Comparison of ENCODE assay signal across 9 mouse cellular contexts in the genomic region with DNA sequence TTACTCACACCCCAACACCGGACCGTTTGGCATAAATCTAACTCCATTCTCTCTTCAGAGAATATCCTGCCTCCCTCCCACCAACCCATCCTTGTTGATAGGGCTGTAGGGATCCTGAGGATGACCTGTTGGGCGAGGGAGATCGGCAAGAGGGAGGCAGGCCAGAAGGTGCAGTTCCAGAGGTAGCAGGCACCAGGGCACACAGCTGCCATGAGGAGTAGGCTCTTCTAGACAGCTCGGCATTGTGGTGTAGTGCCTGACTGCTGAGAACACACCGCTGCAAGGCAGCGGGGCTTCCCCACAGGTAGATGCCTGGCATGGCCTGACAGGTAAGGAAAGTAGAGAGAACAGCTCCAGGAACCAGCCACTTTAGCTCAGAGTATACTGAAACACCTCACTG. TPM values are rescaled to one million over a fixed set of nuclear protein-coding genes. Genes with fewer than 3 reads are reported as not detected.
A peak's percentile ranks its signal among the peaks of the same experiment; 100 is the strongest.
DNase-seq lines count a peak whose midpoint lies in the region; ATAC-seq and TF ChIP-seq lines count a peak whose summit lies in the region.
"Had no signal": no experiment of that assay in that cellular context is flagged by ENCODE, and none has a peak within 500 bp of the region (broad histone marks: within the 10 kb centered on the region; RNA-seq: fewer than 3 reads in every experiment).

No protein-coding gene starts in this region.

- TF ChIP-seq EP300 in heart, adult 2 months (IDR thresholded peaks at IDR 0.05; ENCODE audit: insufficient read depth, low read depth, low read length), result no peak

- peaks cover 21% of the 10 kb centered on the region for H3K27me3 ChIP-seq in heart, embryonic 11.5 days (ENCODE audit: control insufficient read depth, insufficient read depth, low read length)
- no peaks in the 10 kb centered on the region for H3K27me3 ChIP-seq in heart, adult 2 months (ENCODE audit: control insufficient read depth, insufficient read depth, low read length)
- no peaks in the 10 kb centered on the region for H3K27me3 ChIP-seq in E14TG2a.4 (ENCODE audit: insufficient read depth, low read length)
- H3K27me3 ChIP-seq in forebrain, embryonic 14.5 days (replicated peaks; ENCODE audit: control insufficient read depth, insufficient read depth, low read length), result no peaks in the 10 kb centered on the region
- peaks cover 29% of the 10 kb centered on the region for H3K27me3 ChIP-seq in limb, embryonic 13.5 days

- H3K4me3 ChIP-seq in heart, embryonic 11.5 days (ENCODE audit: low read depth, low read length), result no peak overlapping the region
- H3K4me3 ChIP-seq in heart, adult 2 months, result no peak overlapping the region
- H3K4me3 ChIP-seq in E14TG2a.4 (replicated peaks; ENCODE audit: low read length), result peak overlapping the region; percentile 71
- no peak overlapping the region for H3K4me3 ChIP-seq in forebrain, embryonic 14.5 days (ENCODE audit: low read depth, low read length)
- H3K4me3 ChIP-seq in limb, embryonic 13.5 days, result no peak overlapping the region
- no peak overlapping the region for H3K4me3 ChIP-seq in left cerebral cortex, adult 2 months

- ATAC-seq in heart, embryonic 11.5 days (replicated peaks; ENCODE audit: insufficient number of reproducible peaks, low FRiP score, low TSS enrichment), result no peak
- 0 out of 2 replicates have a peak, but pooled peaks have one; percentile 3 for ATAC-seq in forebrain, embryonic 14.5 days
- ATAC-seq in limb, embryonic 13.5 days (ENCODE audit: low FRiP score, low read depth), result no peak

- DNase-seq in heart, adult 2 months, result no peak
- DNase-seq in forebrain, embryonic 14.5 days (ENCODE audit: low spot score), result no peak
- DNase-seq in frontal cortex, postnatal 25 days (ENCODE audit: low spot score in 2 of 2), result no peak
- no peak for DNase-seq in left cerebral cortex, adult 2 months (ENCODE audit: extremely low spot score in 1 of 2, low spot score in 2 of 2)
- DNase-seq in frontal cortex, postnatal 10 days (ENCODE audit: low spot score in 2 of 2), result no peak

- no peaks in the 10 kb centered on the region for H3K9me3 ChIP-seq in heart, embryonic 11.5 days (replicated peaks; ENCODE audit: control insufficient read depth, low read length)
- H3K9me3 ChIP-seq in E14TG2a.4 (ENCODE audit: low read length), result no peaks in the 10 kb centered on the region
- no peaks in the 10 kb centered on the region for H3K9me3 ChIP-seq in forebrain, embryonic 14.5 days (replicated peaks; ENCODE audit: control insufficient read depth, low read length)
- no peaks in the 10 kb centered on the region for H3K9me3 ChIP-seq in limb, embryonic 13.5 days

- no peaks in the 10 kb centered on the region for H3K79me2 ChIP-seq in heart, adult 2 months (replicated peaks; ENCODE audit: control insufficient read depth, insufficient read depth, low read length)

- H3K4me2 ChIP-seq in heart, embryonic 11.5 days, result peak overlapping the region; percentile 30; the same call in 1 of the 2 replicates
- H3K4me2 ChIP-seq in forebrain, embryonic 14.5 days (ENCODE audit: low read length), result peak overlapping the region; percentile 9; the same call in 1 of the 2 replicates
- H3K4me2 ChIP-seq in limb, embryonic 13.5 days (replicated peaks), result peak overlapping the region; percentile 52

- H3K27ac ChIP-seq in heart, embryonic 11.5 days (ENCODE audit: low read depth, low read length), result no peak overlapping the region
- H3K27ac ChIP-seq in heart, adult 2 months, result no peak overlapping the region
- H3K27ac ChIP-seq in forebrain, embryonic 14.5 days (ENCODE audit: low read depth, low read length), result no peak overlapping the region
- H3K27ac ChIP-seq in limb, embryonic 13.5 days, result no peak overlapping the region
- H3K27ac ChIP-seq in left cerebral cortex, adult 2 months, result no peak overlapping the region

- no peak for TF ChIP-seq POLR2A in heart, adult 2 months (IDR thresholded peaks at IDR 0.05; ENCODE audit: insufficient read depth, low read depth, low read length)

- WGBS in heart, embryonic 11.5 days (ENCODE audit: insufficient replicate concordance), result 23% methylated on average over 7 of the region's 7 CpGs
- WGBS in heart, adult 2 months, result 45% methylated on average over 7 of the region's 7 CpGs
- WGBS in forebrain, embryonic 14.5 days, result 20% methylated on average over 7 of the region's 7 CpGs
- WGBS in limb, embryonic 13.5 days, result 24% methylated on average over 7 of the region's 7 CpGs

- no peak for TF ChIP-seq CTCF in heart, adult 2 months (IDR thresholded peaks at IDR 0.05)
- TF ChIP-seq CTCF in E14TG2a.4 (conservative IDR thresholded peaks at IDR 0.05; ENCODE audit: low read length), result no peak
- TF ChIP-seq CTCF in left cerebral cortex, adult 2 months (IDR thresholded peaks at IDR 0.05), result no peak

- no peak overlapping the region for H3K9ac ChIP-seq in heart, embryonic 11.5 days (ENCODE audit: low read depth, low read length)
- H3K9ac ChIP-seq in heart, adult 2 months (ENCODE audit: low read depth, low read length), result no peak overlapping the region
- H3K9ac ChIP-seq in forebrain, embryonic 14.5 days (ENCODE audit: low read length), result peak overlapping the region; percentile 9
- H3K9ac ChIP-seq in limb, embryonic 13.5 days, result no peak overlapping the region

- H3K36me3 ChIP-seq in heart, embryonic 11.5 days (ENCODE audit: control insufficient read depth, insufficient read depth, low read length), result no peaks in the 10 kb centered on the region
- H3K36me3 ChIP-seq in heart, adult 2 months (ENCODE audit: control insufficient read depth, insufficient read depth, low read length), result no peaks in the 10 kb centered on the region
- no peaks in the 10 kb centered on the region for H3K36me3 ChIP-seq in E14TG2a.4 (ENCODE audit: insufficient read depth, low read length)
- H3K36me3 ChIP-seq in forebrain, embryonic 14.5 days (ENCODE audit: control insufficient read depth, insufficient read depth, low read length), result no peaks in the 10 kb centered on the region
- H3K36me3 ChIP-seq in limb, embryonic 13.5 days, result no peaks in the 10 kb centered on the region

- intact Hi-C loops in heart, adult 2 months (cut with DNase I), result loop anchor here (1.0 to 5.0 kb wide), 4 partner anchors 79 to 197 kb away; no protein-coding TSS in a partner anchor
- intact Hi-C loops in left cerebral cortex, adult 2 months (cut with DNase I), result loop anchor here (1.0 to 2.0 kb wide), 4 partner anchors 51 to 197 kb away; no protein-coding TSS in a partner anchor

- H3K4me1 ChIP-seq in heart, embryonic 11.5 days (ENCODE audit: control insufficient read depth, insufficient read depth, low read length), result peaks cover 4% of the 10 kb centered on the region
- peaks cover 1% of the 10 kb centered on the region for H3K4me1 ChIP-seq in heart, adult 2 months (ENCODE audit: control insufficient read depth, insufficient read depth, low read length)
- H3K4me1 ChIP-seq in E14TG2a.4 (replicated peaks; ENCODE audit: low read depth, low read length), result peaks cover 70% of the 10 kb centered on the region
- peaks cover 20% of the 10 kb centered on the region; the same call in 1 of the 2 replicates for H3K4me1 ChIP-seq in forebrain, embryonic 14.5 days (ENCODE audit: control insufficient read depth, insufficient read depth, low read length)
- H3K4me1 ChIP-seq in limb, embryonic 13.5 days, result peaks cover 20% of the 10 kb centered on the region

RNA-seq across cellular contexts. Expression of gene Cdk18, which starts 18.3 kb away (rescaled TPM):
- polyA plus RNA-seq in heart, embryonic 11.5 days (2014; fragmentation: Nextera tagmentation; extraction: Ambion mirVana), result 4.2 and 4.4 TPM in 2 replicates
- total RNA-seq in heart, adult 2 months (2021), result 10 to 100 TPM; 14.0 to 15.8 TPM
- polyA plus RNA-seq in heart, adult 2 months (2012; rRNA removed), result 20.9 and 25.1 TPM in 2 replicates
- 0.31 and 0.69 TPM in 2 replicates for polyA plus RNA-seq in forebrain, embryonic 14.5 days (2014; fragmentation: Nextera tagmentation; extraction: Ambion mirVana)
- polyA plus RNA-seq in limb, embryonic 13.5 days (2015; fragmentation: Nextera tagmentation; extraction: Ambion mirVana), result 2.7 and 3.6 TPM in 2 replicates
- total RNA-seq in left cerebral cortex, adult 2 months (2021), result 10 to 100 TPM; 27.9 to 33.2 TPM

RNA-seq across cellular contexts. Expression of gene Lemd1, which starts 33.4 kb away (rescaled TPM):
- not detected in 2 replicates for polyA plus RNA-seq in heart, embryonic 11.5 days (2014; fragmentation: Nextera tagmentation; extraction: Ambion mirVana)
- not detected for total RNA-seq in heart, adult 2 months (2021)
- 0.20 TPM in 1 of 2 replicates, not detected in the other for polyA plus RNA-seq in heart, adult 2 months (2012; rRNA removed)
- polyA plus RNA-seq in forebrain, embryonic 14.5 days (2014; fragmentation: Nextera tagmentation; extraction: Ambion mirVana), result 15.5 and 18.7 TPM in 2 replicates
- 0.69 and 1.1 TPM in 2 replicates for polyA plus RNA-seq in limb, embryonic 13.5 days (2015; fragmentation: Nextera tagmentation; extraction: Ambion mirVana)
- 1 to 10 TPM; 3.9 to 6.8 TPM for total RNA-seq in left cerebral cortex, adult 2 months (2021)
- total RNA-seq: granulocyte monocyte progenitor cell, adult 5-6 weeks had no signal

RNA-seq across cellular contexts. Expression of gene AC124108.1, which starts 33.4 kb away (rescaled TPM):
- polyA plus RNA-seq in heart, embryonic 11.5 days (2014; fragmentation: Nextera tagmentation; extraction: Ambion mirVana), result 0.03 TPM in 1 of 2 replicates, not detected in the other
- total RNA-seq in heart, adult 2 months (2021), result under 1 TPM in 1 of 2 experiments, not detected in 1; 0.05 TPM
- polyA plus RNA-seq in heart, adult 2 months (2012; rRNA removed), result 0.06 TPM in 1 of 2 replicates, not detected in the other
- polyA plus RNA-seq in forebrain, embryonic 14.5 days (2014; fragmentation: Nextera tagmentation; extraction: Ambion mirVana), result 2.2 and 2.9 TPM in 2 replicates
- polyA plus RNA-seq in limb, embryonic 13.5 days (2015; fragmentation: Nextera tagmentation; extraction: Ambion mirVana), result 0.19 and 0.43 TPM in 2 replicates
- 1 to 10 TPM; 4.3 to 6.1 TPM for total RNA-seq in left cerebral cortex, adult 2 months (2021)
- total RNA-seq: granulocyte monocyte progenitor cell, adult 5-6 weeks had no signal
